Mouse (Mus musculus) testis, adult 2 months (tissue): ENCODE results near the gene Gzmm. TPM values are rescaled to one million over a fixed set of nuclear protein-coding genes. Genes with fewer than 3 reads are reported as not detected.

Source experiments
- H3K27ac ChIP-seq: fragments of 200-500 bp; 2 replicates; pipeline ENCODE4 v1.5.1; 2012; ENCODE audit warnings: low read depth, low read length; ENCODE audit not compliant: control insufficient read depth, insufficient read depth
- H3K27me3 ChIP-seq: fragments of 200-500 bp; 2 replicates; pipeline ENCODE4 v1.6.1; 2012; ENCODE audit warnings: mild to moderate bottlenecking, low read length, moderate library complexity; ENCODE audit not compliant: control insufficient read depth, insufficient read depth
- H3K36me3 ChIP-seq: fragments of 200-500 bp; 2 replicates; pipeline ENCODE4 v1.6.1; 2012; ENCODE audit warnings: mild to moderate bottlenecking, low read length; ENCODE audit not compliant: control insufficient read depth, insufficient read depth
- H3K4me1 ChIP-seq: fragments of 200-500 bp; 2 replicates; pipeline ENCODE4 v1.6.1; 2012; ENCODE audit warnings: low read length; ENCODE audit not compliant: control insufficient read depth, insufficient read depth
- H3K4me3 ChIP-seq: fragments of 200-500 bp; 2 replicates; pipeline ENCODE4 v1.5.1; 2012; ENCODE audit warnings: low read depth, mild to moderate bottlenecking, low read length, moderate library complexity, mixed read lengths; ENCODE audit not compliant: control insufficient read depth
- CTCF ChIP-seq: fragments of 200-500 bp; IDR thresholded peaks from 2 replicates; pipeline ENCODE4 v1.5.1; 2012; ENCODE audit warnings: low read depth, mild to moderate bottlenecking, inconsistent platforms, low read length, moderate library complexity; ENCODE audit not compliant: control insufficient read depth, insufficient read depth, insufficient replicate concordance
- POLR2A ChIP-seq: fragments of 200-500 bp; IDR thresholded peaks from 2 replicates; pipeline ENCODE4 v1.6.1; 2012; ENCODE audit warnings: low read depth, mild to moderate bottlenecking, inconsistent platforms, low read length, moderate library complexity; ENCODE audit not compliant: control insufficient read depth
- polyA plus RNA-seq: library from polyadenylated mRNA; depleted of rRNA; stranded (reverse); fragments of >200 nt; gene quantifications from 2 replicates; pipeline ENCODE4 v1.2.3, GENCODE M21; 2012

Gzmm gene
- polyA plus RNA-seq, 1 experiment: 0.33 TPM

GRCm38 (mm10) chr10:79705951-79706350 lies 17.1 kb downstream of the Gzmm start:
- H3K27ac ChIP-seq: no peak overlapping the region

GRCm38 (mm10) chr10:79706406-79707094 lies 17.7 kb downstream of the Gzmm start:
- TF ChIP-seq POLR2A (no peak), CTCF (no peak)
- H3K4me1 ChIP-seq: peaks cover 26% of the 10 kb centered on the region
- H3K27ac ChIP-seq: no peak overlapping the region
- no peaks in the 10 kb centered on the region for H3K27me3 ChIP-seq
- H3K36me3 ChIP-seq: no peaks in the 10 kb centered on the region; the same call in 1 of the 2 replicates
- H3K4me3 ChIP-seq: peak overlapping the region; percentile 5; the same call in 1 of the 2 replicates

More at GRCm38 (mm10) chr10:79705951-79706350, 17.1 kb downstream of the Gzmm start:
- no peaks in the 10 kb centered on the region for H3K27me3 ChIP-seq
- no peaks in the 10 kb centered on the region; the same call in 1 of the 2 replicates for H3K36me3 ChIP-seq
- peaks cover 32% of the 10 kb centered on the region for H3K4me1 ChIP-seq
- peak overlapping the region; percentile 96 for H3K4me3 ChIP-seq
- TF ChIP-seq POLR2A (no peak), CTCF (no peak)

DNA sequence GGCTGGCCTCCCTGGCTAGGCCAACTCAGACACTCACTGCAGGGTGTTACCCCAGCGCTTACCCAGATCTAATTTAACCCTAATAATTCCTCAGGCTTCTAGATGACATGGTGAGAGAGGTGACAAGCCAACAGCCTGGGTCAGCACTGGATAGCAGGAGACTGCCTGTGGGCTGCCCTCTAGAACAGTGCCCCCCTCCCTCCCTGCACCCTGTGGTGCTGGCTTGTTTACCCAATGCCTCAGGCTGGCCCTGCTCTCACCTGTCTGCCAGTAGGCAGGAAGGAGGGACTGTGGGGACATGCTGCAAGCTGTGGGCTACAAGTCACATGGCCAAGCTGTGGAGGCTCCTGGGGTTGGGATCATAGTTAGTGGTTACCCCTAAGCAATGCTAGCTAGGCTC lies 18.3 kb downstream of the Gzmm start:
- no peaks in the 10 kb centered on the region for H3K27me3 ChIP-seq
- peaks cover 21% of the 10 kb centered on the region for H3K4me1 ChIP-seq
- TF ChIP-seq POLR2A (no peak), CTCF (no peak)
- no peaks in the 10 kb centered on the region; the same call in 1 of the 2 replicates for H3K36me3 ChIP-seq
- no peak overlapping the region for H3K27ac ChIP-seq
- H3K4me3 ChIP-seq: no peak overlapping the region

- TF ChIP-seq POLR2A (no peak), CTCF (no peak)
- H3K4me3 ChIP-seq: no peak overlapping the region
- H3K27ac ChIP-seq: no peak overlapping the region
- H3K4me1 ChIP-seq: peaks cover 21% of the 10 kb centered on the region
- no peaks in the 10 kb centered on the region for H3K27me3 ChIP-seq
- H3K36me3 ChIP-seq: no peaks in the 10 kb centered on the region; the same call in 1 of the 2 replicates
Measured at GRCm38 (mm10) chr10:79707759-79708158, 18.9 kb downstream of the Gzmm start.

DNA sequence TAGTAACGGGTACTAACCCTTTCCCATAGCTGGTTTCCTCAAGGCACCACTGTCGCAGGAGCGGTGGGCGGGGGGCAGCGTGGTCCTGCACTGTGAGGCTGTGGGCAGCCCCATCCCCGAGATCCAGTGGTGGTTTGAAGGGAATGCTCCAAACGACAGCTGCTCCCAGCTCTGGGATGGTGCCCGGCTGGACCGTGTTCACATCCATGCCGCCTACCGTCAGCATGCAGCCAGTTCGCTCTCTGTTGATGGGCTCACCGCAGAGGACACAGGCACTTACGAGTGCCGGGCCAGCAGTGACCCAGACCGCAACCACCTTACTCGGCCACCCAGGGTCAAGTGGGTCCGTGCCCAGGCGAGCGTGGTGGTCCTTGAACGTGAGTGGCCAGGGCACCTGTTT lies 19.8 kb downstream of the Gzmm start:
- no peak overlapping the region for H3K4me3 ChIP-seq
- no peaks in the 10 kb centered on the region for H3K27me3 ChIP-seq
- no peak overlapping the region for H3K27ac ChIP-seq
- peaks cover 19% of the 10 kb centered on the region for H3K4me1 ChIP-seq
- TF ChIP-seq POLR2A (no peak), CTCF (no peak)
- no peaks in the 10 kb centered on the region; the same call in 1 of the 2 replicates for H3K36me3 ChIP-seq

DNA sequence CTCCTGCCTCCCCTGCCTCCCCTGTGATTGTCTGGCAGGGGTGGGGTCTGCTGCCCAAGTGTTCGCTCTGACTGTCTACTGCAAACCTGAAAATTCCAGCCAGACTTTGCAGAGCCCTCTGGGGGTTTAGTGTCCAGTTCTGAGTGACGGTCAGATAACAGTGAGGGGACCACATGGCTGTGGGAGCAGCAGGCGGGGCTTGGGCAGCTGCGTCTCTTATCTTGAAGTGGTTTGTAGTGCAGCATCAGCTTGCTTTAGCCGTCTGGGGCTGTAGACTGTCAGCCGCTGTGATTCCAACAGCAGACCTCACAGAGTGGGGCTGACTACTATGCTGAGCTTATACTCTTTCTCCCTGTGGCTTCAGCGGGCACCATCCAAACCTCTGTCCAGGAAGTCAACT lies 20.5 kb downstream of the Gzmm start:
- no peak for TF ChIP-seq POLR2A
- no peak for TF ChIP-seq CTCF
- Histone ChIP-seq H3K27ac (no peak overlapping the region), H3K4me1 (peaks cover 19% of the 10 kb centered on the region), H3K36me3 (no peaks in the 10 kb centered on the region; the same call in 1 of the 2 replicates), H3K27me3 (no peaks in the 10 kb centered on the region), H3K4me3 (peak overlapping the region; percentile 59)

- no peak overlapping the region for H3K4me3 ChIP-seq
- no peaks in the 10 kb centered on the region for H3K27me3 ChIP-seq
- TF ChIP-seq POLR2A (no peak), CTCF (no peak)
- H3K27ac ChIP-seq: no peak overlapping the region
- no peaks in the 10 kb centered on the region; the same call in 1 of the 2 replicates for H3K36me3 ChIP-seq
- peaks cover 15% of the 10 kb centered on the region for H3K4me1 ChIP-seq
Measured at GRCm38 (mm10) chr10:79712029-79712428, 23.2 kb downstream of the Gzmm start.
